Mouse (Mus musculus) myocyte (in vitro differentiated cells): ENCODE results near the gene Gpr152. TPM values are rescaled to one million over a fixed set of nuclear protein-coding genes. Genes with fewer than 3 reads are reported as not detected.

Experiments
- H3K27me3 ChIP-seq: one replicate; pipeline ENCODE4 v1.6.1; 2011; ENCODE audit not compliant: control insufficient read depth, insufficient read depth, insufficient read length
- H3K36me3 ChIP-seq: one replicate; pipeline ENCODE4 v1.6.1; 2011; ENCODE audit not compliant: control insufficient read depth, insufficient read depth
- H3K4me2 ChIP-seq: one replicate; pipeline ENCODE4 v1.6.1; 2011; ENCODE audit warnings: low read depth, control low read depth
- H3K4me3 ChIP-seq: one replicate; pipeline ENCODE4 v1.5.1; 2011; ENCODE audit warnings: mild to moderate bottlenecking, control low read depth, moderate library complexity
- H3K79me2 ChIP-seq: one replicate; pipeline ENCODE4 v1.6.1; 2011; ENCODE audit not compliant: control insufficient read depth, insufficient read depth
- H3ac ChIP-seq: one replicate; pipeline ENCODE4 v1.6.1; 2011; ENCODE audit not compliant: control insufficient read depth, insufficient read length
- CEBPB ChIP-seq: IDR thresholded peaks from 2 replicates; pipeline ENCODE4 v1.6.1; 2011; ENCODE audit warnings: mild to moderate bottlenecking, moderate library complexity; ENCODE audit not compliant: poor library complexity, insufficient read depth, severe bottlenecking
- E2F4 ChIP-seq: IDR thresholded peaks from one replicate; pipeline ENCODE4 v1.6.1; 2011; ENCODE audit warnings: mild to moderate bottlenecking, control low read depth, moderate library complexity; ENCODE audit not compliant: insufficient read depth
- MAX ChIP-seq: IDR thresholded peaks from one replicate; pipeline ENCODE4 v1.6.1; 2011; ENCODE audit warnings: low read depth, mild to moderate bottlenecking, control low read depth
- MYOD1 ChIP-seq, 3 experiments: IDR thresholded peaks; one replicate each; pipeline ENCODE4 v1.6.1; 2011; ENCODE audit warnings: control low read depth in 2 of 3, low read depth in 2 of 3, mild to moderate bottlenecking in 2 of 3, moderate library complexity in 1 of 3; ENCODE audit not compliant: insufficient read length in 2 of 3, control insufficient read depth in 1 of 3
- MYOG ChIP-seq, 3 experiments: IDR thresholded peaks; one replicate each; pipeline ENCODE4 v1.6.1; 2011; ENCODE audit warnings: control low read depth in 2 of 3, low read depth in 2 of 3, mild to moderate bottlenecking in 2 of 3; ENCODE audit not compliant: insufficient read length in 2 of 3, control insufficient read depth in 1 of 3, insufficient read depth in 1 of 3
- POLR2A ChIP-seq: IDR thresholded peaks from one replicate; pipeline ENCODE4 v1.6.1; 2011; ENCODE audit warnings: low read depth, mild to moderate bottlenecking, control low read depth, moderate library complexity; ENCODE audit not compliant: insufficient read length
- POLR2AphosphoS2 ChIP-seq: IDR thresholded peaks from one replicate; pipeline ENCODE4 v1.6.1; 2011; ENCODE audit warnings: low read depth, control low read depth; ENCODE audit not compliant: insufficient read length
- REST ChIP-seq: IDR thresholded peaks from one replicate; pipeline ENCODE4 v1.6.1; 2011; ENCODE audit warnings: mild to moderate bottlenecking, control low read depth, moderate library complexity; ENCODE audit not compliant: insufficient read depth, insufficient read length
- SRF ChIP-seq: IDR thresholded peaks from one replicate; pipeline ENCODE4 v1.6.1; 2011; ENCODE audit warnings: low read depth; ENCODE audit not compliant: control insufficient read depth, insufficient read length
- TCF12 ChIP-seq: IDR thresholded peaks from one replicate; pipeline ENCODE4 v1.6.1; 2011; ENCODE audit warnings: mild to moderate bottlenecking, control low read depth; ENCODE audit not compliant: poor library complexity, insufficient read depth, severe bottlenecking
- TCF3 ChIP-seq: IDR thresholded peaks from one replicate; pipeline ENCODE4 v1.6.1; 2011; ENCODE audit warnings: low read depth, control low read depth; ENCODE audit not compliant: insufficient read length
- USF1 ChIP-seq: IDR thresholded peaks from one replicate; pipeline ENCODE4 v1.6.1; 2011; ENCODE audit warnings: low read depth, mild to moderate bottlenecking, control low read depth, moderate library complexity
- polyA plus RNA-seq: library from polyadenylated mRNA; unstranded; fragments of >200 nt; fragmentation: generic; extraction: Trizol; gene quantifications from one replicate; pipeline ENCODE4 v1.2.1, GENCODE M21; 2012; ENCODE audit warnings: missing spikeins

Gene Gpr152
- polyA plus RNA-seq, 1 experiment, result not detected

DNA sequence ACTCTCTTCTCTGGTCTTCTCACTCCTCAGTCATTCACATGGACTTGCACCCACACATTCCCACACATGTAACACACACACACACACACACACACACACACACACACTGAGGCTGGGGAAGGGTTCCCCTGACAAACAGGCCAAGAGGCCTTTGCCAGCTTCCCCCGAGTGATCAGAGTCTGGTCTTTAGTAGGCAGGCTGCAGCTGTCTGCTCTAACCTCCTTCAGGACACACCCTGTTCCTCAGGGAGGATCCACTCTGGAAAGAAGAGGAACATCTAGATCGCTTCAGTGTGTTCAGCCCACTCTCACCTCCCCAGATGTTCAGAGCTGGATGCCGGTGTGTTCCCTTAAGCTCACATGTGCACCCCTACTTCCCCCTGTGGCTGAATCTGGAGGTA lies 45.2 kb upstream of the Gpr152 start:
- Histone ChIP-seq H3K79me2 (peaks cover 11% of the 10 kb centered on the region), H3K36me3 (no peaks in the 10 kb centered on the region), H3K27me3 (no peaks in the 10 kb centered on the region), H3K4me2 (peak overlapping the region; percentile 70), H3K4me3 (no peak overlapping the region), H3ac (no peak overlapping the region)
- no peak for TF ChIP-seq SRF
- no peak for TF ChIP-seq USF1
- TF ChIP-seq E2F4, result no peak
- peak; percentile 23 for TF ChIP-seq POLR2A
- TF ChIP-seq CEBPB, result no peak
- TF ChIP-seq MYOG (IDR thresholded peaks at IDR 0.05; ENCODE audit: control insufficient read depth in 1 of 3, insufficient read depth in 1 of 3, insufficient read length in 2 of 3, low read depth in 2 of 3), result peak; percentile 3 to 87 (median 83)
- no peak for TF ChIP-seq MAX
- no peak for TF ChIP-seq REST
- peak; percentile 59 to 91 (median 75) for TF ChIP-seq MYOD1 (IDR thresholded peaks at IDR 0.05; ENCODE audit: control insufficient read depth in 1 of 3, insufficient read length in 2 of 3, low read depth in 2 of 3)
- TF ChIP-seq TCF12, result peak; percentile 44
- no peak for TF ChIP-seq POLR2AphosphoS2
- no peak for TF ChIP-seq TCF3

DNA sequence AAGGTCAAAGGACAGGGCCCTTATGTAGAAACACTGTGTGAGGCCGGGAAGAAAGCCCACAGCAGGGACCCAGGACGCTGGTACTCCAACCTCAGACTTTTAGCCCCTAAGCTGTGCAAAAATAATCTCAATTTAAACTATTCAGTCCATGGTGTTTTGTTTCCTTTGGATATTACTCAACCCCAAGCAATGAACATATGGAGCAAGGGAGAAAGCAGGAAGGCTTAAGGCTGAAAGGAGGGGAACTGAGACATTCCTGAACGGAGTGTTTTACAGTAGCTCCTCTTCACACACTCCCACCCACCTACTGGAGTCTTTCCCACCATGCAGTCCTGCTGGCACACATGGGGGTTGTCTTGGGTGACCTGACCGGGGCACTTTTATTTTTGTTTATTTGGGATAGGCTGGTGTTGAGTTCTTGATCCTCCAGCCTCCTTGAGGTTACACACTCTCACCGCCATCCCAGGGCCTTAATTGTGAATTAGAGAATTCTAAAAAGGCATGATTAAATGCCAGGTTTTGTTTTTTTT lies 44.7 kb upstream of the Gpr152 start:
- peaks cover 11% of the 10 kb centered on the region for H3K79me2 ChIP-seq
- H3K4me3 ChIP-seq, result no peak overlapping the region
- peak overlapping the region; percentile 70 for H3K4me2 ChIP-seq
- no peaks in the 10 kb centered on the region for H3K36me3 ChIP-seq
- TF ChIP-seq MYOG (IDR thresholded peaks at IDR 0.05; ENCODE audit: control insufficient read depth in 1 of 3, insufficient read depth in 1 of 3, insufficient read length in 2 of 3, low read depth in 2 of 3) (no peak), REST (no peak), MYOD1 (IDR thresholded peaks at IDR 0.05; ENCODE audit: control insufficient read depth in 1 of 3, insufficient read length in 2 of 3, low read depth in 2 of 3) (no peak), CEBPB (peak; percentile 63; the same call in 1 of the 2 replicates), E2F4 (no peak), TCF3 (no peak)
- H3K27me3 ChIP-seq, result no peaks in the 10 kb centered on the region
- H3ac ChIP-seq, result no peak overlapping the region

DNA sequence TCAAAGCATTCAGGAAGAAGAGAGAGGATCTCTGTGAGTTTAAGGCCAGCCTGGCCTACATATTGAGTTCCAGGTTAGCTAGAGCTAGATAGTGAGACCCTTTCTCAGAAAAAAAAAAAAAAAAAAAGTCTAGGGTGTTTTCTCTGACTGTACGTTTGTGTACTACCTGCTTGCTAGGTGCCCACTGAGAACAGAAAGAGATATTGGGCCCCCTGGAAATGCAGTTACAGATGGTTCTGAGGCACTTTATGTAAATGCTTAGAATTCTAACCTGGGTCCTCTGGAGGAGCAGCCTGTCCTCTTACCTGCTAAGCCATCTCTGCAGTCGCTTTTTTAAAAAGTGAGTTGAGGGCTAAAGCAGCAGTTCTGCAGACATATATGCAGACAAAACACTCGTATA lies 43.8 kb upstream of the Gpr152 start:
- TF ChIP-seq E2F4 (no peak), REST (no peak), USF1 (no peak), TCF3 (no peak), MAX (no peak), POLR2AphosphoS2 (no peak), TCF12 (no peak), MYOD1 (IDR thresholded peaks at IDR 0.05; ENCODE audit: control insufficient read depth in 1 of 3, insufficient read length in 2 of 3, low read depth in 2 of 3) (no peak), SRF (no peak), MYOG (IDR thresholded peaks at IDR 0.05; ENCODE audit: control insufficient read depth in 1 of 3, insufficient read depth in 1 of 3, insufficient read length in 2 of 3, low read depth in 2 of 3) (no peak), POLR2A (no peak), CEBPB (no peak)
- Histone ChIP-seq H3K4me2 (no peak overlapping the region), H3K27me3 (no peaks in the 10 kb centered on the region), H3K4me3 (peak overlapping the region; percentile 57), H3K79me2 (peaks cover 15% of the 10 kb centered on the region), H3ac (no peak overlapping the region), H3K36me3 (no peaks in the 10 kb centered on the region)

DNA sequence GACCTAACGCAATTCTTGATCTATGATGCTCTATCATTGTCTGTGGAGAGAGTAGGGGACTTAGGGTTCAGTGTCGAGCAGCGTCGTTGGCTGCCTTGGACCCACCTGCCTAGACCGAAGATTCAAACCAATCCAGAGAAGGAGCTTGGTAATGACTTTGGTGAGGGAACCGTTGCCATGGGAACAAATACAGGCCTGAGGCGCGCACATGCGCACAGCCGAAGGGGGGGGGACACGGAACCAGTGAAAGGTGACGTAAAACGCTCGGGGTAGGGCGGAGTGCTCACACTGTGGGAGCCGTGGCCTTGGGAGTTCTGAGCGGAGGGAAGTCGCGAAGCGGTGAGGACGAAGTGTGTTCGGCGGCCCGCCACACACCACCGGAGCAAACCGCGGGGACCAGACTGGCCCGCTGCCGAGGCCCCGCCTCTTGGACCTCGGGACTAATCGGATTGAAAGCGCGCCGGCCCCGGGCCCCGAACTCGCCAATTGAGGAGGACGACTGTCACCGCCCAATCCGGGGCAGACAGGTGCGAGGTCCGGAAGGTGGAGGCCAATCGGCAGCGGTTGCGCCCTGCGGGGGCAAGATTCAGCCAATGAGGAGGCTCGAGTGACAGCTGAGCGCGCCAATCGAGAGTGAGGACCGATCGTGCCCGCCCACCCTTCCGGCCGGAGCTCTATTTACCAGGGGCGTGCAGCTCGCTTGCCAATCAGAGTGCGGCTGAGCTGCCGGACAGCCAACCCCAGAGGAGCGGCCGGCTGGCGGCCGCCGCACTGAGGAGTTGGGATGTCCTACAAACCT lies 42.7 kb upstream of the Gpr152 start, which contains the start of gene Cdk2ap2:
TSS of gene Cdk2ap2 (plus strand) at position 541 of the 799 bp plus-strand sequence.
- H3K27me3 ChIP-seq, result no peaks in the 10 kb centered on the region
- H3K4me2 ChIP-seq, result peak within 1 kb of the TSS; percentile 98
- peak; percentile 61 for TF ChIP-seq POLR2AphosphoS2
- no peak for TF ChIP-seq SRF
- TF ChIP-seq TCF3, result no peak
- TF ChIP-seq MYOD1 (IDR thresholded peaks at IDR 0.05; ENCODE audit: control insufficient read depth in 1 of 3, insufficient read length in 2 of 3, low read depth in 2 of 3), result peak in 2 of 3 experiments; percentile 68 to 76
- TF ChIP-seq E2F4, result peak; percentile 49
- TF ChIP-seq USF1, result no peak
- no peak for TF ChIP-seq TCF12
- TF ChIP-seq POLR2A, result peak; percentile 72
- peak in 2 of 3 experiments; percentile 25 to 69 for TF ChIP-seq MYOG (IDR thresholded peaks at IDR 0.05; ENCODE audit: control insufficient read depth in 1 of 3, insufficient read depth in 1 of 3, insufficient read length in 2 of 3, low read depth in 2 of 3)
- no peak for TF ChIP-seq MAX
- TF ChIP-seq CEBPB, result no peak
- TF ChIP-seq REST, result no peak
- H3K36me3 ChIP-seq, result no peaks in the 10 kb centered on the region
- H3K4me3 ChIP-seq, result peak within 1 kb of the TSS; percentile 57
- peaks cover 15% of the 10 kb centered on the region for H3K79me2 ChIP-seq
- peak within 1 kb of the TSS; percentile 7 for H3ac ChIP-seq
